In genomic region chr9:10663101-10663500, GRCm38 (mm10) we compare ENCODE assay signal across 10 mouse cellular contexts.
DNase-seq lines count a peak whose midpoint lies in the region; ATAC-seq and TF ChIP-seq lines count a peak whose summit lies in the region.
"Had no signal": no experiment of that assay in that cellular context is flagged by ENCODE, and none has a peak within 500 bp of the region (broad histone marks: within the 10 kb centered on the region; RNA-seq: fewer than 3 reads in every experiment).

No protein-coding gene starts in this region.

- TF ChIP-seq CTCF in hindbrain, postnatal 0 days (IDR thresholded peaks at IDR 0.05; ENCODE audit: low read depth): no peak

- no peaks in the 10 kb centered on the region for H3K9me3 ChIP-seq in hindbrain, postnatal 0 days (ENCODE audit: low read length)
- no peaks in the 10 kb centered on the region for H3K9me3 ChIP-seq in hindbrain, embryonic 13.5 days
- H3K9me3 ChIP-seq: limb, embryonic 15.5 days had no signal

- peak; percentile 62 for DNase-seq in hindbrain, postnatal 0 days (ENCODE audit: low spot score)
- DNase-seq in frontal cortex, adult 2 months (ENCODE audit: extremely low spot score in 1 of 2, low spot score in 1 of 2): peak; percentile 55 to 81
- peak; percentile 19 to 33 for DNase-seq in layer of hippocampus, postnatal 25 days (ENCODE audit: extremely low spot score in 1 of 2, low spot score in 1 of 2)
- DNase-seq in right cerebral cortex, postnatal 36 days (ENCODE audit: low spot score in 2 of 2): peak; percentile 61 to 62
- no peak for DNase-seq in heart, adult 11 months
- DNase-seq in heart, adult 18-20 months: no peak
- DNase-seq: kidney, adult 2 months; thymus, adult 18-20 months had no signal

- 49% methylated on average over 2 of the region's 2 CpGs for WGBS in hindbrain, postnatal 0 days
- 85% methylated on average over 2 of the region's 2 CpGs for WGBS in hindbrain, embryonic 13.5 days

- no peak overlapping the region for H3K9ac ChIP-seq in hindbrain, postnatal 0 days (replicated peaks; ENCODE audit: low read length)
- H3K9ac ChIP-seq in hindbrain, embryonic 13.5 days: no peak overlapping the region
- H3K9ac ChIP-seq: limb, embryonic 15.5 days had no signal

- H3K36me3 ChIP-seq in hindbrain, postnatal 0 days (ENCODE audit: insufficient read depth, low read length): no peaks in the 10 kb centered on the region
- H3K36me3 ChIP-seq in hindbrain, embryonic 13.5 days: no peaks in the 10 kb centered on the region
- H3K36me3 ChIP-seq: limb, embryonic 15.5 days had no signal

- no peak overlapping the region for H3K4me2 ChIP-seq in hindbrain, postnatal 0 days (ENCODE audit: low read depth, low read length)
- no peak overlapping the region for H3K4me2 ChIP-seq in hindbrain, embryonic 13.5 days
- H3K4me2 ChIP-seq: limb, embryonic 15.5 days had no signal

- no peaks in the 10 kb centered on the region for H3K27me3 ChIP-seq in hindbrain, postnatal 0 days (ENCODE audit: insufficient read depth, low read length)
- H3K27me3 ChIP-seq in hindbrain, embryonic 13.5 days: no peaks in the 10 kb centered on the region
- H3K27me3 ChIP-seq: limb, embryonic 15.5 days had no signal

- H3K4me1 ChIP-seq in hindbrain, postnatal 0 days (ENCODE audit: insufficient read depth, low read length): no peaks in the 10 kb centered on the region
- H3K4me1 ChIP-seq in hindbrain, embryonic 13.5 days (replicated peaks): no peaks in the 10 kb centered on the region
- H3K4me1 ChIP-seq: limb, embryonic 15.5 days had no signal

- H3K4me3 ChIP-seq in hindbrain, postnatal 0 days (ENCODE audit: low read length): no peak overlapping the region
- H3K4me3 ChIP-seq in hindbrain, embryonic 13.5 days: no peak overlapping the region
- H3K4me3 ChIP-seq: limb, embryonic 15.5 days had no signal

- ATAC-seq in hindbrain, postnatal 0 days: no peak
- no peak for ATAC-seq in hindbrain, embryonic 13.5 days (ENCODE audit: low FRiP score)

- H3K27ac ChIP-seq in hindbrain, postnatal 0 days: no peak overlapping the region
- no peak overlapping the region for H3K27ac ChIP-seq in hindbrain, embryonic 13.5 days
- H3K27ac ChIP-seq: limb, embryonic 15.5 days had no signal

Comparison
In these comparisons a context has a peak if more than half of its experiments do, and no peak if none do; other contexts are left out.
1. DNase-seq: peak in hindbrain, postnatal 0 days (single experiment), frontal cortex, adult 2 months (2 of 2), layer of hippocampus, postnatal 25 days (2 of 2) and right cerebral cortex, postnatal 36 days (2 of 2); none in heart, adult 11 months (single experiment) and heart, adult 18-20 months (0 of 2).